Mouse (Mus musculus): ENCODE data around the gene Rab33b.

DNA sequence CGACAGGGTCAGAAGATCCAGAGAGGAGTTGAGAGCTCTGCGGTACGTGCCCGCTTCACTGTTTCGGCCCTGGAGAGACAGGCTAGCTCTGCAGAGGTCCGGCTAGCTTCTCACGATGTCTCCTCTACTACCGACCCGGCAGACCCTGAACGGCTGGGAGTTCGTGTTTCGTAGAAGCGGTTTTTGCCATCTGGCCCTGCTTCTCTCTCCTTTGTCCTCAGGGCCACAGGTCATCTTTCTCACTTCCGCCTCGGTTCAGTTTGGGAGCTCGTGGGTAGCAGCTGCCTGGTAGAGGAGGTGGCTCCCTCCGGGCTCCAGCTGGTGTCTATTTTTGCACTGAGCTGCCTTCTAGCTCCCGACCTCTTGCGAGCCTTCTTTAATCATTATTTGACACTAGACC lies 21.7 kb downstream of the Rab33b start:
- TF ChIP-seq CTCF (IDR thresholded peaks at IDR 0.05; ENCODE audit: low read depth, low read length): no peak
- TF ChIP-seq POLR2A (IDR thresholded peaks at IDR 0.05; ENCODE audit: borderline replicate concordance, low read depth, low read length): no peak
